8 mouse cellular contexts compared by ENCODE assay signal in the genomic region with DNA sequence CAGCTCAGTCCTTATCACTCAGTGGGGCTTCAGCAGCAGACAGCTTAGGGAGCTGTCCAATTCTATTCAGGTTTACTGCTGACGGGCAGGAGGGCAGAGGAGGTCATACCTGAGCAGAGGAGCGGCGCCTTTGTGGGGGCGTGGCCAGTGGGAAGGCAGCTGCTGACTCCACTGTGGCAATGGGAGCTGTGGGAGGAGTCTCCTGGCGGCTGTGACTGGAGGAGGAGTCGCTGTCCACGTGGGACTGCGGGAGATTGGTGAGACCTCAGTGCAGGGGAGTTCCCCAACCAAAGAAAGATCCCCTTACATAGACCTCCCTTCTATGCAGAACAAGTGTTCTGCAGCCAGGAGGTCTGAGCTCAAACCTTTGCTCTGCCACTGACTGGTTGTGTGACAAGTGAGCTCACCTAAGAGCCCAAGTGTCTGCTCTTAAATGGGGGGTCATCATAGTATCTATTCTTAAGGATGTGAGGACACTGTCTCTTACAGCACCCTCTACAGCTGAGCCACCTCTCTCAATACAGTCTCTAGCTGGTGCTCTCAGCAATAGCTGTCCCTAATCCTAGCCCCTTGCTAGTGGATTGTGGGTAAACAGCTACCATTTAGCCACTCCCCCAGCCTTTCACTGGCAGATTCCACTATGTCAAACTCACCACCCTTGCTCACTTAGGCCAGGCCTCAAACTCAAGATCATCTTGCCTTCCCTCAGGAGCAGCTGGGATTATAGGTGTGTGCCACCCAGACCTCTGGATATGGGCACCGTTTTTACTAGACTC. TPM values are rescaled to one million over a fixed set of nuclear protein-coding genes. Genes with fewer than 3 reads are reported as not detected.
DNase-seq lines count a peak whose midpoint lies in the region; ATAC-seq and TF ChIP-seq lines count a peak whose summit lies in the region.

No protein-coding gene starts in this region.

- TF ChIP-seq EP300 in heart, postnatal 0 days (IDR thresholded peaks at IDR 0.05; ENCODE audit: low read depth) = no peak

- peaks cover 23% of the 10 kb centered on the region for H3K27me3 ChIP-seq in heart, postnatal 0 days (ENCODE audit: control insufficient read depth, insufficient read depth, low read length)
- 0 out of 2 replicates have a peak, but pooled peaks cover 7% of the 10 kb centered on the region for H3K27me3 ChIP-seq in embryonic facial prominence, embryonic 14.5 days (replicated peaks; ENCODE audit: control insufficient read depth, insufficient read depth, low read length)
- H3K27me3 ChIP-seq in midbrain, embryonic 10.5 days (ENCODE audit: low read depth, poor library complexity, severe bottlenecking) = peaks cover 49% of the 10 kb centered on the region

- no peaks in the 10 kb centered on the region; the same call in 1 of the 2 replicates for H3K4me1 ChIP-seq in heart, postnatal 0 days (ENCODE audit: control insufficient read depth, insufficient read depth)
- H3K4me1 ChIP-seq in embryonic facial prominence, embryonic 14.5 days (ENCODE audit: control insufficient read depth, insufficient read depth, low read length) = peaks cover 3% of the 10 kb centered on the region; the same call in 1 of the 2 replicates
- peaks cover 37% of the 10 kb centered on the region for H3K4me1 ChIP-seq in midbrain, embryonic 10.5 days

- H3K9ac ChIP-seq in heart, postnatal 0 days (replicated peaks; ENCODE audit: low read depth, low read length) = no peak overlapping the region
- H3K9ac ChIP-seq in embryonic facial prominence, embryonic 14.5 days (ENCODE audit: low read depth, low read length) = no peak overlapping the region

- intact Hi-C loops in left cerebral cortex, adult 2 months (cut with DNase I) = no loop called here

- 17% methylated on average over 9 of the region's 9 CpGs for WGBS in heart, postnatal 0 days
- 20% methylated on average over 9 of the region's 9 CpGs for WGBS in embryonic facial prominence, embryonic 14.5 days
- WGBS in midbrain, embryonic 10.5 days = 18% methylated on average over 9 of the region's 9 CpGs

- H3K36me3 ChIP-seq in heart, postnatal 0 days (replicated peaks; ENCODE audit: control insufficient read depth, insufficient read depth, low read length) = no peaks in the 10 kb centered on the region; the same call in 1 of the 2 replicates
- no peaks in the 10 kb centered on the region for H3K36me3 ChIP-seq in embryonic facial prominence, embryonic 14.5 days (ENCODE audit: control insufficient read depth, insufficient read depth, low read length)
- peaks cover 52% of the 10 kb centered on the region for H3K36me3 ChIP-seq in midbrain, embryonic 10.5 days

- no peaks in the 10 kb centered on the region for H3K9me3 ChIP-seq in heart, postnatal 0 days (replicated peaks; ENCODE audit: control insufficient read depth, low read length)
- H3K9me3 ChIP-seq in embryonic facial prominence, embryonic 14.5 days (ENCODE audit: control insufficient read depth, low read length) = no peaks in the 10 kb centered on the region
- no peaks in the 10 kb centered on the region for H3K9me3 ChIP-seq in midbrain, embryonic 10.5 days (replicated peaks)

- TF ChIP-seq CTCF in heart, postnatal 0 days (IDR thresholded peaks at IDR 0.05; ENCODE audit: low read depth) = no peak
- TF ChIP-seq CTCF in left cerebral cortex, adult 2 months (IDR thresholded peaks at IDR 0.05) = no peak

- no peak for DNase-seq in heart, postnatal 0 days (ENCODE audit: low spot score)
- no peak for DNase-seq in heart, adult 9 months (ENCODE audit: low spot score in 2 of 2)
- DNase-seq in embryonic facial prominence, embryonic 14.5 days (ENCODE audit: low spot score) = peak; percentile 70
- peak; percentile 81 to 91 for DNase-seq in kidney, postnatal 25 days
- DNase-seq in layer of hippocampus, adult 11-12 months (ENCODE audit: low spot score) = no peak
- no peak for DNase-seq in left cerebral cortex, adult 2 months (ENCODE audit: extremely low spot score in 1 of 2, low spot score in 2 of 2)
- DNase-seq in midbrain, embryonic 10.5 days (ENCODE audit: low spot score) = no peak

- H3K4me2 ChIP-seq in heart, postnatal 0 days (ENCODE audit: low read depth, low read length) = no peak overlapping the region
- no peak overlapping the region for H3K4me2 ChIP-seq in embryonic facial prominence, embryonic 14.5 days (ENCODE audit: low read depth, low read length)

- H3K27ac ChIP-seq in heart, postnatal 0 days (ENCODE audit: low read depth) = no peak overlapping the region
- H3K27ac ChIP-seq in embryonic facial prominence, embryonic 14.5 days (replicated peaks; ENCODE audit: low read depth, low read length) = no peak overlapping the region
- H3K27ac ChIP-seq in left cerebral cortex, adult 2 months = no peak overlapping the region
- no peak overlapping the region for H3K27ac ChIP-seq in midbrain, embryonic 10.5 days (replicated peaks)

- no peak overlapping the region for H3K4me3 ChIP-seq in heart, postnatal 0 days (ENCODE audit: low read depth, low read length)
- no peak overlapping the region for H3K4me3 ChIP-seq in embryonic facial prominence, embryonic 14.5 days (ENCODE audit: low read depth, low read length)
- no peak overlapping the region for H3K4me3 ChIP-seq in left cerebral cortex, adult 2 months
- H3K4me3 ChIP-seq in midbrain, embryonic 10.5 days = no peak overlapping the region

- peak; percentile 58; the same call in 1 of the 2 replicates for ATAC-seq in heart, postnatal 0 days (ENCODE audit: insufficient read depth, low read depth)
- ATAC-seq in embryonic facial prominence, embryonic 14.5 days (ENCODE audit: low read depth) = peak; percentile 66; the same call in 1 of the 2 replicates
- peak; percentile 69 for ATAC-seq in megakaryocyte, adult 5-6 weeks (ENCODE audit: poor library complexity, severe bottlenecking)

RNA-seq across cellular contexts. Expression of a gene that starts 6.9 kb away (rescaled TPM):
- 24.5 and 28.1 TPM in 2 replicates for total RNA-seq in heart, postnatal 0 days (2014; rRNA removed; ENCODE audit: low replicate concordance)
- polyA plus RNA-seq in heart, postnatal 0 days (2015; fragmentation: Nextera tagmentation; extraction: Ambion mirVana) = 23.1 and 23.2 TPM in 2 replicates
- 15.4 and 16.5 TPM in 2 replicates for polyA plus RNA-seq in embryonic facial prominence, embryonic 14.5 days (2014; fragmentation: Nextera tagmentation; extraction: Ambion mirVana)
- total RNA-seq in megakaryocyte, adult 5-6 weeks (2015) = 26.5 and 26.7 TPM in 2 replicates
- 24.0 and 24.2 TPM in 2 replicates for total RNA-seq in megakaryocyte, adult 5-6 weeks (2017)
- total RNA-seq in left cerebral cortex, adult 2 months (2021) = 10 to 100 TPM; 34.3 to 38.3 TPM
- polyA plus RNA-seq in midbrain, embryonic 10.5 days (2016; fragmentation: Nextera tagmentation; extraction: Ambion mirVana) = 13.7 and 14.8 TPM in 2 replicates

RNA-seq across cellular contexts. Expression of a gene that starts 7.1 kb away (rescaled TPM):
- 0.23 TPM in 1 of 2 replicates, not detected in the other for total RNA-seq in heart, postnatal 0 days (2014; rRNA removed; ENCODE audit: low replicate concordance)
- 0.14 and 0.26 TPM in 2 replicates for polyA plus RNA-seq in heart, postnatal 0 days (2015; fragmentation: Nextera tagmentation; extraction: Ambion mirVana)
- 0.51 and 0.72 TPM in 2 replicates for polyA plus RNA-seq in embryonic facial prominence, embryonic 14.5 days (2014; fragmentation: Nextera tagmentation; extraction: Ambion mirVana)
- total RNA-seq in megakaryocyte, adult 5-6 weeks (2015) = 0.80 and 0.91 TPM in 2 replicates
- total RNA-seq in megakaryocyte, adult 5-6 weeks (2017) = 0.29 and 0.81 TPM in 2 replicates
- total RNA-seq in left cerebral cortex, adult 2 months (2021) = 1 to 10 TPM; 1.4 to 1.8 TPM
- polyA plus RNA-seq in midbrain, embryonic 10.5 days (2016; fragmentation: Nextera tagmentation; extraction: Ambion mirVana) = 1.2 and 1.3 TPM in 2 replicates

RNA-seq across cellular contexts. Expression of a gene that starts 7.3 kb away (rescaled TPM):
- 2.7 and 4.7 TPM in 2 replicates for total RNA-seq in heart, postnatal 0 days (2014; rRNA removed; ENCODE audit: low replicate concordance)
- polyA plus RNA-seq in heart, postnatal 0 days (2015; fragmentation: Nextera tagmentation; extraction: Ambion mirVana) = 0.80 and 1.00 TPM in 2 replicates
- polyA plus RNA-seq in embryonic facial prominence, embryonic 14.5 days (2014; fragmentation: Nextera tagmentation; extraction: Ambion mirVana) = 3.0 and 3.6 TPM in 2 replicates
- 0.66 and 1.3 TPM in 2 replicates for total RNA-seq in megakaryocyte, adult 5-6 weeks (2015)
- total RNA-seq in megakaryocyte, adult 5-6 weeks (2017) = 0.77 and 0.94 TPM in 2 replicates
- 10 to 100 TPM; 56.0 to 59.3 TPM for total RNA-seq in left cerebral cortex, adult 2 months (2021)
- polyA plus RNA-seq in midbrain, embryonic 10.5 days (2016; fragmentation: Nextera tagmentation; extraction: Ambion mirVana) = 4.1 and 5.2 TPM in 2 replicates

RNA-seq across cellular contexts. Expression of a gene that starts 17.6 kb away (rescaled TPM):
- total RNA-seq in heart, postnatal 0 days (2014; rRNA removed; ENCODE audit: low replicate concordance) = 296 and 383 TPM in 2 replicates
- polyA plus RNA-seq in heart, postnatal 0 days (2015; fragmentation: Nextera tagmentation; extraction: Ambion mirVana) = 250 and 255 TPM in 2 replicates
- polyA plus RNA-seq in embryonic facial prominence, embryonic 14.5 days (2014; fragmentation: Nextera tagmentation; extraction: Ambion mirVana) = 244 and 264 TPM in 2 replicates
- 204 and 215 TPM in 2 replicates for total RNA-seq in megakaryocyte, adult 5-6 weeks (2015)
- 191 and 207 TPM in 2 replicates for total RNA-seq in megakaryocyte, adult 5-6 weeks (2017)
- total RNA-seq in left cerebral cortex, adult 2 months (2021) = 100 to 1,000 TPM; 128 to 132 TPM
- 295 and 312 TPM in 2 replicates for polyA plus RNA-seq in midbrain, embryonic 10.5 days (2016; fragmentation: Nextera tagmentation; extraction: Ambion mirVana)

RNA-seq across cellular contexts. Expression of a gene that starts 28.3 kb away (rescaled TPM):
- total RNA-seq in heart, postnatal 0 days (2014; rRNA removed; ENCODE audit: low replicate concordance) = 0.19 and 1.9 TPM in 2 replicates
- polyA plus RNA-seq in heart, postnatal 0 days (2015; fragmentation: Nextera tagmentation; extraction: Ambion mirVana) = 0.18 and 0.79 TPM in 2 replicates
- 0.54 and 0.78 TPM in 2 replicates for polyA plus RNA-seq in embryonic facial prominence, embryonic 14.5 days (2014; fragmentation: Nextera tagmentation; extraction: Ambion mirVana)
- 75.1 and 80.4 TPM in 2 replicates for total RNA-seq in megakaryocyte, adult 5-6 weeks (2015)
- total RNA-seq in megakaryocyte, adult 5-6 weeks (2017) = 25.6 and 58.0 TPM in 2 replicates
- 1 to 10 TPM; 1.2 to 1.4 TPM for total RNA-seq in left cerebral cortex, adult 2 months (2021)
- 0.33 and 0.76 TPM in 2 replicates for polyA plus RNA-seq in midbrain, embryonic 10.5 days (2016; fragmentation: Nextera tagmentation; extraction: Ambion mirVana)

Comparison
In these comparisons a context has a peak if more than half of its experiments do, and no peak if none do; other contexts are left out.
1. DNase-seq: peak in embryonic facial prominence, embryonic 14.5 days (single experiment) and kidney, postnatal 25 days (2 of 2); none in heart, postnatal 0 days (single experiment), heart, adult 9 months (0 of 2), layer of hippocampus, adult 11-12 months (single experiment), left cerebral cortex, adult 2 months (0 of 2) and midbrain, embryonic 10.5 days (single experiment).
2. RNA of a gene that starts 7.3 kb away (total RNA-seq): 56.0 to 59.3 TPM in left cerebral cortex, adult 2 months; 2.7 to 4.7 TPM in heart, postnatal 0 days and 0.66 to 1.3 TPM in megakaryocyte, adult 5-6 weeks; every median in the first group is over 10 times any median in the second.
3. Peak in every context shown above with its lines, with median percentiles within 50 percentile points of each other: ATAC-seq.